Mouse (Mus musculus) liver, embryonic 14.5 days (tissue): ENCODE measurements around the gene Gm10354. TPM values are rescaled to one million over a fixed set of nuclear protein-coding genes. Genes with fewer than 3 reads are reported as not detected.
"Not testable (repeated sequence)": the region's sequence is repeated elsewhere in the genome, so short reads cannot be mapped to it uniquely, and the experiment has no call there.

Experiments used
- ATAC-seq: fragments of 200-750 bp; cut with Nextera tagmentation; 2 replicates; pipeline ENCODE4 v1.8.0; 2017; ENCODE audit warnings: moderate number of reproducible peaks, mild to moderate bottlenecking, moderate library complexity; ENCODE audit not compliant: insufficient read depth
- DNase-seq, 3 experiments: peaks; one replicate each; pipeline ENCODE4 v3.0.0-alpha.2; 2012 to 2013; ENCODE audit warnings: low read depth in 3 of 3, low spot score in 3 of 3
- H3K27ac ChIP-seq: fragments of 300-500 bp; sonication (generic); 2 replicates; pipeline ENCODE4 v1.5.1; 2014; ENCODE audit warnings: moderate library complexity, mild to moderate bottlenecking, control low read depth, inconsistent platforms
- H3K27me3 ChIP-seq: fragments of 300-500 bp; sonication (generic); 2 replicates; pipeline ENCODE4 v1.6.1; 2014; ENCODE audit warnings: mild to moderate bottlenecking, low read length, moderate library complexity; ENCODE audit not compliant: control insufficient read depth, insufficient read depth
- H3K36me3 ChIP-seq: fragments of 300-500 bp; sonication (generic); replicated peaks from 2 replicates; pipeline ENCODE4 v1.6.1; 2014; ENCODE audit warnings: low read depth; ENCODE audit not compliant: control insufficient read depth, insufficient read depth
- H3K4me1 ChIP-seq, 2 experiments: fragments of 200-500 bp in 1 of 2; fragments of 300-500 bp in 1 of 2; sonication (generic) in 1 of 2; replicated peaks; 2 replicates each; pipeline ENCODE4 v1.6.1; 2012 to 2014; ENCODE audit warnings: antibody characterized with exemption in 1 of 2, inconsistent platforms in 1 of 2, low read length in 1 of 2; ENCODE audit not compliant: control insufficient read depth in 2 of 2, insufficient read depth in 2 of 2
- H3K4me2 ChIP-seq: fragments of 300-500 bp; sonication (generic); 2 replicates; pipeline ENCODE4 v1.6.1; 2014; ENCODE audit warnings: low read depth, mild to moderate bottlenecking, control low read depth, moderate library complexity
- H3K4me3 ChIP-seq, 2 experiments: fragments of 200-500 bp in 1 of 2; fragments of 300-500 bp in 1 of 2; sonication (generic) in 1 of 2; 2 replicates each; pipeline ENCODE4 v1.5.1; 2012 to 2014; ENCODE audit warnings: low read depth in 2 of 2, low read length in 2 of 2, mild to moderate bottlenecking in 2 of 2, control low read depth in 1 of 2, inconsistent platforms in 1 of 2, moderate library complexity in 1 of 2; ENCODE audit not compliant: insufficient read depth in 1 of 2
- H3K9ac ChIP-seq: fragments of 300-500 bp; sonication (generic); replicated peaks from 2 replicates; pipeline ENCODE4 v1.6.1; 2014; ENCODE audit warnings: mild to moderate bottlenecking, control low read depth, moderate library complexity
- H3K9me3 ChIP-seq: fragments of 300-500 bp; sonication (generic); 2 replicates; pipeline ENCODE4 v1.6.1; 2016; ENCODE audit warnings: low read length, mixed read lengths; ENCODE audit not compliant: control insufficient read depth
- WGBS: fragments of 180-500 bp; shearing (Covaris S2); extraction: QIAGEN DNeasy Blood & Tissue Kit; methylation state at CpG from one replicate; pipeline ENCODE4 v1.1.7; 2014; ENCODE audit not compliant: insufficient replicate concordance; 5-methylcytosine and 5-hydroxymethylcytosine counted together
- polyA plus RNA-seq, 2 experiments: library from polyadenylated mRNA; depleted of rRNA in 1 of 2; stranded (reverse) in 1 of 2; unstranded in 1 of 2; fragments of >200 nt; fragmentation: Nextera tagmentation in 1 of 2; extraction: Ambion mirVana in 1 of 2; gene quantifications; 2 replicates each; pipeline versions ENCODE4 v1.2.1 to v1.2.3; 2012 to 2014

Gm10354 gene
- polyA plus RNA-seq, 2 experiments, result not detected

- not testable (repeated sequence) for H3K36me3 ChIP-seq, H3K9me3 ChIP-seq, H3K4me2 ChIP-seq, H3K4me3 ChIP-seq, H3K27me3 ChIP-seq, H3K9ac ChIP-seq, H3K4me1 ChIP-seq, H3K27ac ChIP-seq, DNase-seq, ATAC-seq
- 59% methylated on average over 4 of the region's 4 CpGs for WGBS
These were observed 1.4 kb downstream of the Gm10354 start for GRCm38 (mm10) chr5:14977368-14977767.

GRCm38 (mm10) chr5:14975294-14975693, 3.4 kb downstream of the Gm10354 start:
- ATAC-seq, H3K4me1 ChIP-seq, H3K4me2 ChIP-seq, DNase-seq, H3K4me3 ChIP-seq, H3K27ac ChIP-seq, H3K9me3 ChIP-seq, H3K9ac ChIP-seq, H3K36me3 ChIP-seq, H3K27me3 ChIP-seq: not testable (repeated sequence)
- 34% methylated on average over 3 of the region's 4 CpGs for WGBS

GRCm38 (mm10) chr5:14972841-14973240, 5.9 kb downstream of the Gm10354 start:
- 44% methylated on average over 3 of the region's 3 CpGs for WGBS
- H3K4me1 ChIP-seq, H3K27ac ChIP-seq, H3K9ac ChIP-seq, H3K4me2 ChIP-seq, H3K4me3 ChIP-seq, ATAC-seq, DNase-seq, H3K27me3 ChIP-seq, H3K36me3 ChIP-seq, H3K9me3 ChIP-seq: not testable (repeated sequence)

GRCm38 (mm10) chr5:14963821-14964220, 14.9 kb downstream of the Gm10354 start:
- H3K4me3 ChIP-seq, H3K27me3 ChIP-seq, ATAC-seq, H3K27ac ChIP-seq, DNase-seq, H3K4me1 ChIP-seq, H3K9me3 ChIP-seq, H3K9ac ChIP-seq, H3K36me3 ChIP-seq, H3K4me2 ChIP-seq: not testable (repeated sequence)
- WGBS, result 66% methylated on average over 13 of the region's 13 CpGs

GRCm38 (mm10) chr5:14961502-14961901, 17.2 kb downstream of the Gm10354 start:
- H3K36me3 ChIP-seq, DNase-seq, H3K27me3 ChIP-seq, H3K9me3 ChIP-seq, H3K9ac ChIP-seq, H3K4me2 ChIP-seq, H3K4me1 ChIP-seq, H3K4me3 ChIP-seq, ATAC-seq, H3K27ac ChIP-seq: not testable (repeated sequence)
- 56% methylated on average over 4 of the region's 4 CpGs for WGBS

- H3K9ac ChIP-seq, ATAC-seq, H3K4me3 ChIP-seq, H3K36me3 ChIP-seq, H3K9me3 ChIP-seq, H3K4me1 ChIP-seq, DNase-seq, H3K4me2 ChIP-seq, H3K27ac ChIP-seq, H3K27me3 ChIP-seq: not testable (repeated sequence)
- WGBS, result 57% methylated on average over 1 of the region's 1 CpGs
These were observed 22.6 kb downstream of the Gm10354 start for GRCm38 (mm10) chr5:14955928-14956706.

- H3K4me1 ChIP-seq, H3K4me3 ChIP-seq, H3K36me3 ChIP-seq, H3K9ac ChIP-seq, ATAC-seq, DNase-seq, H3K27ac ChIP-seq, H3K27me3 ChIP-seq, H3K4me2 ChIP-seq, H3K9me3 ChIP-seq: not testable (repeated sequence)
These were observed 25.1 kb downstream of the Gm10354 start for GRCm38 (mm10) chr5:14953587-14953986.

GRCm38 (mm10) chr5:14952749-14953148, 26.0 kb downstream of the Gm10354 start:
- not testable (repeated sequence) for ATAC-seq, H3K27me3 ChIP-seq, H3K4me3 ChIP-seq, H3K36me3 ChIP-seq, DNase-seq, H3K4me2 ChIP-seq, H3K4me1 ChIP-seq, H3K27ac ChIP-seq, H3K9me3 ChIP-seq, H3K9ac ChIP-seq
- 42% methylated on average over 3 of the region's 3 CpGs for WGBS
